Mouse (Mus musculus) CD8-positive naive resting alpha-beta T cell, adult 2 months (primary cell): Measurements from ENCODE around the gene Arpp21.

Source experiments
- DNase-seq, 2 experiments: peaks; one replicate each; pipeline ENCODE4 v3.0.0; 2022; ENCODE audit warnings: low read depth in 2 of 2, low spot score in 2 of 2

Arpp21 gene

GRCm38 (mm10) chr9:112231383-112231782, 4.4 kb downstream of the Arpp21 start:
- no peak for DNase-seq

DNA sequence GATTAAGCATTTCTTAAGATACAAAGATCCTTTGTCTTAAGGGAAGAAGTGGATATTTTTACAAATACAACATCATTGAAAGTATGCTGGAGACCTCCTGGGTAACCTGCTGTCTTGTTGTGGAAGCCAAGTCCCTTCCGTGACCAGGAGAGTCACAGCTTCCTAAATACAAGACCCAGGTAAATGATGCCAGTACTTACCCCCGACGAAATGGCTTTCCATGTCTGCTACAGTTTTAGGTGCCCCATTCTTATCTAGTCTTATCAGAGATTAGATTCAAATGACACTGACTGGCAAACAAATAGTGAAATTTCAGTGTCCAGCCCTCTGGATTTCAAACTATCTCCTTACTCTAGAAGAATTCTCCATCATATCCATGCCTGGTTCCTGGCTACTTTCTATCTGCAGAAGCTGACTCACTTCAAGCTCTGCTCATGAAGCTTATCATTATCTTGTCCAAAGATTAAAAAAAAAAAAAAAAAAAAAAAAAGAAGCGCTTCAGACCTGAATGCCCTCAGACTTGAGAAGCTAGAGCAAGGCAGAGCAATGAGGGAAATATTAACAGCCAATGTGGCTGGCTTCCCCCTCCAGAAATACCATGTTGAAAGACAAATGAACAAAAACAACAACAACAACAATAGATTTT, 4.9 kb downstream of the Arpp21 start:
- no peak for DNase-seq

- DNase-seq, result no peak
Measured at GRCm38 (mm10) chr9:112228470-112228869, 7.3 kb downstream of the Arpp21 start.

- no peak for DNase-seq
Measured at GRCm38 (mm10) chr9:112227174-112227573, 8.6 kb downstream of the Arpp21 start.

DNA sequence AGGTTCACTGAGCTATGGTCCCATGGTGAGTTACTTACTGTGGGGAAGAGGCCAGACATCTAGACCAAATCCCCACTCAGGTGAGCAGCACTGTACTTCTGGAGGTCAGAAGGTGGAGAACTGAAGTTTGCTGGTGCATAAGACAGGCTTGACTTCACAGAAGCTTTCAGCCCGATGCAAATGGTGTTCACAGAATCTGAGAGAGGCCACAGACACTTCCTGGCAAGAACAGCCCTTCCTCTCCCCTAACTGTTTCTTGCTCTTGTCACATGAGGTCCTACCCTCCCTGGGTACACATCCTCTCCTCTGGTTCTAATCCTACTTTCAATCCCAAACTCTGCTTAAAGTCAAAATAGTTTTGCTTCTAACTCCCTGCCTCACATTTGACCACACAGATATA, 9.2 kb downstream of the Arpp21 start:
- DNase-seq, result no peak

GRCm38 (mm10) chr9:112225046-112225445, 10.7 kb downstream of the Arpp21 start:
- DNase-seq, result no peak

DNA sequence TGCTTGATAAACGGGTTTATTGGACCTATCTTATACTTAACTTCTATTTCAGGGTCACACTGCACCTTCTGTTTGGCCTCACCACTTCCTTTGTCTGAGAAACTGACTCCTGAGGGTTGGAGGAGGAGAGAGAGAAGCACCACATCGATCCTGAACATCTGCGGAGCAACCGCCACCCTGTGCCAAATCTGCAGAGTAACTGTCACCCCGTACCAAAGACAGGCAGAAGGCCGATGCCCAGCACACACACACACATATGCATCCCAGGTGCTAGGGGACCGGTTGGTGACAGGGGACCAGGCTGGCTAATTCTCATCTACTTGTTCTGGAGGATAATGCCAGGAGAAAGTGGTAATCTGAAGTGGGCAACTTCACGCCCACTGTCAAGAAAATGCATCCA, 16.4 kb downstream of the Arpp21 start:
- DNase-seq, result no peak

GRCm38 (mm10) chr9:112218237-112218636, 17.5 kb downstream of the Arpp21 start:
- no peak for DNase-seq

DNA sequence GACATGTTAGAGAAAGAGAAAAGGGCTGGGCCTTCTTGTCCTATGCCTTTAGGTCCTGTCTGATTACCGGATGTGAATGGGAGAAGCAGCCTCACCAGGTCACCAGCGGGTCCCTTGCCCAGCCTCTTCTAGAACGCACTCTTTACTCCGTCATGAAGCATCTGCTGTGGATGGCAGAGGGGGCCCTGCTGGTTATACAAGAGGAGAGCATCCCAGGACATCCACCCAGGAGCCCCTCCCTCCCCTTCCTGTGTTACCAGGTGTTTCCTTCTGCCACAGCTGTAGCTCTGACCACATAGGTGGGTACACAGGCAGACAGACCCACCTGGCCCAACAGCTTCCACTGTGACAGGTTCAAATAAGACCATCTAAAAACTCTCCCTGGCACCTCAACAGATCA, 18.6 kb downstream of the Arpp21 start:
- DNase-seq, result no peak

GRCm38 (mm10) chr9:112215030-112215806, 20.5 kb downstream of the Arpp21 start:
- DNase-seq, result no peak

DNA sequence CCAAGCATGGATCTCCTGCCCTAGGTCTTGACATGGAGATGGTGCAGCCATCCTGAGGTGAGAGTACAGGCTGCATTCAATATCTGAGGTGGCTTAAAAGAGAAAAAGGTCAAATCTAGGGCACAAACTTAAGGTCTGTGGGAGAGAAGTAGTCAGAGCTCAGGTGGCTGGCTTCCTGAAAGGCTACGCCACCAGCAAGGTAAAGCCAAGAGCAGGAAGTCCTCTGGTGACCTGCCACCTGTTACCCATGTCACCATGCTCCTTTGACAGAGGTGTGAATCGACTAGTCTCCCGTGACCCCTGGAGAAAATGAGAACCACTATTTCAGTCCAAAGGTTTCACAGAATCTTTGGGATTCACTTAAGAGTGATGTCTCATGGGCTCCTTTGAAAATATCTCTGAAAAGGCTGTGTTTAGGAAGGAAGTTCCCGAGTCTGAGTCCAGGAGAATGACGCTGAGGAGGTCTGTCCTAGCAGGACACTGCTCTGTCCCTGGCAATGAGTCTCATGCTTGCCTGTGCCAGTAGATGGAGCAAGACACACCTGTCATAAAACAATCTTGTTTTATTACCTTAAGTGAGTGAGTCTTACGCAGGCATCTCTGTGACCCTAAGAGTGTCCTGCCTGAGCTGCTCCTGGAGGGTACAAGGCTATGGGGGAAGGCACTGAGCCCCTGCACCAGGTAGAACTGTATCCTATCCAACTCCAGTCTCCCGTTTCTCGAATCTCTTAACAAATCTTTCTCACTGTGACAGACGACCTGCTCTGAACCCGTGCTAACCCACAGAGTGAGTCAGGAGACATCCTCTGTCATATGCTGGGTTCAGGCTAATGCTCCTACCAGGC, 22.1 kb downstream of the Arpp21 start:
- DNase-seq, result no peak

GRCm38 (mm10) chr9:112209803-112210202, 25.9 kb downstream of the Arpp21 start:
- DNase-seq, result no peak

- DNase-seq, result peak in 1 of 2 experiments; percentile 24
Measured at GRCm38 (mm10) chr9:112207767-112208166, 28.0 kb downstream of the Arpp21 start.

GRCm38 (mm10) chr9:112198296-112198695, 37.4 kb downstream of the Arpp21 start:
- DNase-seq, result no peak

GRCm38 (mm10) chr9:112194049-112194448, 41.7 kb downstream of the Arpp21 start:
- no peak for DNase-seq

DNA sequence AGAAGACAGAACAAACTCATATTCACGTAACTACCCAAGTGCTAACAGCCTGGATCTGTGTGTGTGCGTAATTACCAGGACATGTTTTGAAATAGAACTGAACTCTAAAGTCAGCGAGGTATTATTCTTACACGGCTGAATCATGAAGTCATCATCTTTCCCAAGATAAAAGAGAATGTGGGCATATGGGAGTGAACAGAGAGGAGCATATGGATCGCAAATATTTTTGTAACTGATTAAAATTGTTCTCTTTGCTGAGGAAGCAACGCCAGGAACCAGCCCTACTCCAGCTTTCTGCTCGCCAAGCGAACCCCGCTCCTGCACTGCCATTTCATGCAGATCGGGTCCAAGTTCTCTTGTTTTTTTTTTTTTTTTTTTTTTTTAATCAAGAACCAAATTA, 46.3 kb downstream of the Arpp21 start:
- no peak for DNase-seq

DNA sequence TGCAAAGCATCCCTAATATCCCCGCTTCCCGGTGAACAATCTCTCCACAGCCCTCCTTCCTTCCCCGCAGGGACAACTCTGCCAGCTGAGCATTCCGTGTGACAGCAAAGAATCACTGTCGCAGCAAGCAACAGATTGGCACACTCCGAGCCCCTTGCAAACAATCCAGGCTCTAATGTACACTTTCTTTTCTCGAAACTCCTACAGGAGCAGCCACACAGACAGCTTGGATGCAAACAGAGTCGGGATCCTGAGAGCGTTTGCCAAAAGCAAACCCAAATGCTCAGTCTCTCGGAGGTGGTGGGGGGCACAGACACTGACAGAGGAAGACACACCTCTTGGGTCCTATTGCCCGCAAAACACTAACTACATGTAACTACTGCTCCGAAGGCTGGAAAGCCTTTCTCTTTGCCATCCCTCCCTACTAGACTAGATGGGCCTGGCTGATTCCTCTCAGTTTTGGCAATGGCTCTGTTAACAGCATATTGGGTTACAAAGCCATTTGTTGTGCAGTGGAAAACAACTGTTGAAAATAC, 47.3 kb downstream of the Arpp21 start:
- no peak for DNase-seq

DNA sequence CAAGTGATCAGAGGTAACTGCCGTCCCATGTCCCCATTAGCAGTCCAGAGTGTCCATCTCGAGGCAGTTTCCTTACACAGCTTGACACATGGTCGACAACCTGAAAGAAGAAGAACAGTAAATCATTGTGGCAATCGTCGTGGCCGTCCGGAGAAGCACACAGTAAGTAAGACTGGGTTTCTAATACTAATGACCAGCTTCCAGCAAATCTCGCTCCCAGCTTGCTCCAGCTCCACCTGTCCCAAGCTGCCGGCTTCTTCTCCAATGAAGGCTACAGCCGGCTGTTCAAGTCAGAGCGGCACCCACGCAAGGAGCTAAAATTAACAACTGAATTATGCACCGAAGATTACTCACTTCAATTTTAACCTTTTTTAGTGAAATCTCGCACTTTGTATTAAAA, 48.1 kb downstream of the Arpp21 start:
- no peak for DNase-seq

GRCm38 (mm10) chr9:112186336-112187305, 49.1 kb downstream of the Arpp21 start:
- DNase-seq, result peak in 1 of 2 experiments; percentile 2

- no peak for DNase-seq
Measured at GRCm38 (mm10) chr9:112185746-112186145, 50.0 kb downstream of the Arpp21 start.
